Mouse (Mus musculus): ENCODE results near the gene Tomm70a.

The Tomm70a gene

DNA sequence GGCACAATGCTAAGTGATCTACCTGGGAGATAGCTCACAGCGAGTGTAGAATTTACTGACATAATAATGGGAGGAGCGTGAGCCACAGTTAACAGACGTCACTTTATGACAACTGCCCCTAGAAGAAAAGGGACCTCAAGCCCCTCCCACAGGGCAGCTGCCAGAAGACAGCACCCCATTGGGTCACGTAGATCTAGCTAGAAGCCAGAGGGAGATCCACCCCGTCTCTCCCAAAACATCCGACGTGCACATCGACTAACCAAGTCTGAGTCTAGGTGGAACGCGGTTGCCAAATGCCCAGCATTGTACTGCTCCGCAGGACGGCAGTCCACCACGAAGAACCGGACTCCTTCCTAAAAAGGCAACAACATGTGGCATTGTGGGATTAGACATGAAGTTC lies 69.7 kb downstream of the Tomm70a start:
- no peak for DNase-seq (ENCODE audit: low spot score)

DNA sequence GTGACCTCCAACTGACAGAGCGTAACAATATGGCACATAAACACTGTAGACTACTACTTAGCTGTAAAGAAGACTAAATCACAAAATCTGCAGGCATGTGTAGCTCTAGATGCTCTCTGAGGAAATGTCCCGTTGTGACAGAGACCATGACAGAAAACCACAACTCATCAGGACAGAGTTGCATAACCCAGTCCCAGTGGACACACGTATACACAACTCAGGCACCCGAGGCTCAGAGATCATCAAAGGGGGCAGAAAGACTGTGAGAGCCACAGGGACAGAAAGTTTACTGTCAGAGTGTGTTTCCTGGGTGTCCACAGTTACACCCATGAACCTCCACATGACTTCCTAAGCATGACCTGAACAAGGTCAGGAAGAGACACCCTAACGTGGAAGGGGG lies 75.1 kb downstream of the Tomm70a start:
- DNase-seq (ENCODE audit: low spot score): no peak

DNA sequence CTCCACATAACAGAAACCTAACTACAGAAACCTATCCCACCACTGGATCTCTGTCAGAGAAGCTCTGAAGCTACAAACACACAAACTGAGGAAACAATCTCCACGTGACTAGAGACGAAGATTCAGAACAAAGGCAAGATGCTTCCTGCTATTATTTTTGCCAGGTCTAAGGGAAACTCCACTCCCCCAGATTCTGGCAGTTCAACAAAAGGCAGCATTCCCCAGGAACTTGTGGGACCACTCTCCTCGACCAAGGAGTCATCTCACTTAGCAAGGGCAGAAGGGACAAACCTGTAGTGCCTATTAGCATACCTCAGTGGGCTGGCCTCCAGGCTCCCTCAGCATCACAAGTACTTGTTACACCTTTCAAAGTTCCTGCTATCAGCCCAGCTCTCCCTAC lies 75.8 kb downstream of the Tomm70a start:
- DNase-seq (ENCODE audit: low spot score): no peak
